In genomic region chr19:46348761-46349458, GRCm38 (mm10) we compare ENCODE assay signal across 8 mouse cellular contexts. TPM values are rescaled to one million over a fixed set of nuclear protein-coding genes. Genes with fewer than 3 reads are reported as not detected.
DNase-seq lines count a peak whose midpoint lies in the region; ATAC-seq and TF ChIP-seq lines count a peak whose summit lies in the region.

No protein-coding gene starts in this region.

- H3K27me3 ChIP-seq in lung, embryonic 14.5 days (ENCODE audit: insufficient read depth, low read length) = no peaks in the 10 kb centered on the region
- H3K27me3 ChIP-seq in neural tube, embryonic 15.5 days (replicated peaks) = 0 out of 2 replicates have a peak, but pooled peaks cover 7% of the 10 kb centered on the region

- H3K4me1 ChIP-seq in lung, embryonic 14.5 days (ENCODE audit: insufficient read depth) = 0 out of 2 replicates have a peak, but pooled peaks cover 4% of the 10 kb centered on the region
- peaks cover 27% of the 10 kb centered on the region for H3K4me1 ChIP-seq in neural tube, embryonic 15.5 days

- H3K27ac ChIP-seq in lung, embryonic 14.5 days (ENCODE audit: low read depth) = peak overlapping the region; percentile 77
- H3K27ac ChIP-seq in neural tube, embryonic 15.5 days (replicated peaks) = peak overlapping the region; percentile 92

- peak overlapping the region; percentile 74 for H3K9ac ChIP-seq in lung, embryonic 14.5 days
- peak overlapping the region; percentile 75 for H3K9ac ChIP-seq in neural tube, embryonic 15.5 days (replicated peaks)

- under 1% methylated on average over 72 of the region's 78 CpGs for WGBS in lung, embryonic 14.5 days
- under 1% methylated on average over 78 of the region's 78 CpGs for WGBS in neural tube, embryonic 15.5 days

- no peaks in the 10 kb centered on the region for H3K36me3 ChIP-seq in lung, embryonic 14.5 days (ENCODE audit: insufficient read depth)
- no peaks in the 10 kb centered on the region for H3K36me3 ChIP-seq in neural tube, embryonic 15.5 days

- H3K4me2 ChIP-seq in lung, embryonic 14.5 days = peak overlapping the region; percentile 94
- H3K4me2 ChIP-seq in neural tube, embryonic 15.5 days = peak overlapping the region; percentile 73

- no peak for TF ChIP-seq CTCF in lung, embryonic 14.5 days (IDR thresholded peaks at IDR 0.05; ENCODE audit: low read depth)

- H3K9me3 ChIP-seq in lung, embryonic 14.5 days (ENCODE audit: low read depth, low read length) = no peaks in the 10 kb centered on the region
- H3K9me3 ChIP-seq in neural tube, embryonic 15.5 days (replicated peaks) = no peaks in the 10 kb centered on the region

- DNase-seq in NIH3T3 (ENCODE audit: low read depth) = peak; percentile 87
- peak; percentile 87 for DNase-seq in cerebellum, adult 8-10 months
- DNase-seq in frontal cortex, adult 2 months (ENCODE audit: extremely low spot score in 1 of 2, low spot score in 1 of 2) = peak; percentile 86 to 92
- peak; percentile 94 for DNase-seq in layer of hippocampus, adult 9-11 months
- peak; percentile 85 for DNase-seq in lung, embryonic 14.5 days
- peak; percentile 59 for DNase-seq in thymus, postnatal 4 days

- peak; percentile 17 to 68 for ATAC-seq in hematopoietic stem cell, adult 5-6 weeks (replicated peaks in 1 of 2; ENCODE audit: insufficient read depth in 1 of 2, low FRiP score in 2 of 2, low TSS enrichment in 1 of 2, low read depth in 1 of 2, poor library complexity in 2 of 2, severe bottlenecking in 2 of 2)
- ATAC-seq in lung, embryonic 14.5 days (ENCODE audit: insufficient read depth) = peak; percentile 87
- ATAC-seq in neural tube, embryonic 15.5 days (ENCODE audit: low FRiP score) = peak; percentile 95

- H3K4me3 ChIP-seq in lung, embryonic 14.5 days (ENCODE audit: low read depth, low read length) = peak overlapping the region; percentile 65
- peak overlapping the region; percentile 60 for H3K4me3 ChIP-seq in neural tube, embryonic 15.5 days (replicated peaks)

RNA-seq across cellular contexts. Expression of gene 2310034G01Rik, which starts 1.2 kb away (rescaled TPM):
- polyA plus RNA-seq in frontal cortex, adult 2 months (2012; rRNA removed) = 1.8 and 2.1 TPM in 2 replicates
- 1.3 and 3.0 TPM in 2 replicates for total RNA-seq in hematopoietic stem cell, adult 5-6 weeks (2017)
- polyA plus RNA-seq in lung, embryonic 14.5 days (2014; fragmentation: Nextera tagmentation; extraction: Ambion mirVana) = 1.1 and 1.3 TPM in 2 replicates
- 2.4 and 2.7 TPM in 2 replicates for polyA plus RNA-seq in neural tube, embryonic 15.5 days (2015; fragmentation: Nextera tagmentation; extraction: Ambion mirVana)

RNA-seq across cellular contexts. Expression of gene Mfsd13a, which starts 8.0 kb away (rescaled TPM):
- 30.4 and 39.6 TPM in 2 replicates for polyA plus RNA-seq in frontal cortex, adult 2 months (2012; rRNA removed)
- total RNA-seq in hematopoietic stem cell, adult 5-6 weeks (2017) = 5.9 and 8.6 TPM in 2 replicates
- 9.9 and 11.6 TPM in 2 replicates for polyA plus RNA-seq in lung, embryonic 14.5 days (2014; fragmentation: Nextera tagmentation; extraction: Ambion mirVana)
- polyA plus RNA-seq in neural tube, embryonic 15.5 days (2015; fragmentation: Nextera tagmentation; extraction: Ambion mirVana) = 13.2 and 13.9 TPM in 2 replicates

RNA-seq across cellular contexts. Expression of gene Cuedc2, which starts 10.4 kb away (rescaled TPM):
- 226 and 229 TPM in 2 replicates for polyA plus RNA-seq in frontal cortex, adult 2 months (2012; rRNA removed)
- 112 and 129 TPM in 2 replicates for total RNA-seq in hematopoietic stem cell, adult 5-6 weeks (2017)
- polyA plus RNA-seq in lung, embryonic 14.5 days (2014; fragmentation: Nextera tagmentation; extraction: Ambion mirVana) = 132 and 145 TPM in 2 replicates
- polyA plus RNA-seq in neural tube, embryonic 15.5 days (2015; fragmentation: Nextera tagmentation; extraction: Ambion mirVana) = 322 and 350 TPM in 2 replicates

RNA-seq across cellular contexts. Expression of gene Fbxl15, which starts 20.9 kb away (rescaled TPM):
- polyA plus RNA-seq in frontal cortex, adult 2 months (2012; rRNA removed) = 33.2 and 36.5 TPM in 2 replicates
- 0.81 and 3.5 TPM in 2 replicates for total RNA-seq in hematopoietic stem cell, adult 5-6 weeks (2017)
- 12.6 and 13.1 TPM in 2 replicates for polyA plus RNA-seq in lung, embryonic 14.5 days (2014; fragmentation: Nextera tagmentation; extraction: Ambion mirVana)
- polyA plus RNA-seq in neural tube, embryonic 15.5 days (2015; fragmentation: Nextera tagmentation; extraction: Ambion mirVana) = 44.0 and 52.3 TPM in 2 replicates

RNA-seq across cellular contexts. Expression of gene Psd, which starts 22.0 kb away (rescaled TPM):
- polyA plus RNA-seq in frontal cortex, adult 2 months (2012; rRNA removed) = 653 and 659 TPM in 2 replicates
- total RNA-seq in hematopoietic stem cell, adult 5-6 weeks (2017) = 1.3 and 2.4 TPM in 2 replicates
- polyA plus RNA-seq in lung, embryonic 14.5 days (2014; fragmentation: Nextera tagmentation; extraction: Ambion mirVana) = 9.9 and 10.5 TPM in 2 replicates
- polyA plus RNA-seq in neural tube, embryonic 15.5 days (2015; fragmentation: Nextera tagmentation; extraction: Ambion mirVana) = 88.4 and 118 TPM in 2 replicates

Comparison
In these comparisons a context has a peak if more than half of its experiments do, and no peak if none do; other contexts are left out.
1. Peak in every context shown above with its lines: DNase-seq, ATAC-seq, H3K4me3 ChIP-seq and H3K27ac ChIP-seq.
2. ATAC-seq: peak in every context shown above with its lines; median percentile 95 in neural tube, embryonic 15.5 days; 87 in lung, embryonic 14.5 days; 42 in hematopoietic stem cell, adult 5-6 weeks.